Mouse (Mus musculus) brown adipose tissue, adult 24 weeks (tissue): ENCODE results near the gene Drosha. TPM values are rescaled to one million over a fixed set of nuclear protein-coding genes. Genes with fewer than 3 reads are reported as not detected.

ENCODE experiments used
- H3K27ac ChIP-seq: fragments of 200-500 bp; replicated peaks from 2 replicates; pipeline ENCODE4 v1.5.1; 2012; ENCODE audit warnings: low read depth, mild to moderate bottlenecking, low read length
- H3K4me1 ChIP-seq: fragments of 200-500 bp; 2 replicates; pipeline ENCODE4 v1.6.1; 2012; ENCODE audit warnings: low read length, mixed read lengths; ENCODE audit not compliant: control insufficient read depth, insufficient read depth, insufficient read length
- H3K4me3 ChIP-seq: fragments of 200-500 bp; 2 replicates; pipeline ENCODE4 v1.5.1; 2012; ENCODE audit warnings: low read depth, mild to moderate bottlenecking, low read length, moderate library complexity; ENCODE audit not compliant: insufficient read depth
- polyA plus RNA-seq: library from polyadenylated mRNA; stranded (reverse); fragments of >200 nt; gene quantifications from 2 replicates; pipeline ENCODE4 v1.2.4, GENCODE M21; 2012; ENCODE audit not compliant: missing spikeins, insufficient read depth, insufficient read length

The Drosha gene
- polyA plus RNA-seq, 1 experiment, result 15.7 TPM

DNA sequence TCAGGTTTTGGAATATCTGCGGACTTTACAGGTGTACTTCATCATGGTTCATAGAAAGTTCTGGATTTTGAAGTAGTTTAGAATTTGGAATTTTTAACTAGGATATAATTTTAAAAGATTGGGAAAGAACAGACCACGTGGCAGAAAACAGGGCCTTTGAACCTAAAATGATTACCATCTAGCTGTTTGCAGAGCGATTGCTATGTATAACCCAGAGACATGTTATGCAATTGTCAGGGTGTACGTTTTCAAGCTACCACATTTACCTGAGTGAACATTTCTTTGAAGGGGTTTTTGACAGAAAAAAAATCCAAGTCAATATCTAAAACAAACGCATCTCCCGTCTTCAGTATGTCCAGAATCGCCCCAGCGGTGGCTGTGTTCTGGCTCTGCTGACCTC, 7.0 kb upstream of the Drosha start:
- H3K4me1 ChIP-seq, result no peaks in the 10 kb centered on the region
- H3K4me3 ChIP-seq, result no peak overlapping the region
- no peak overlapping the region for H3K27ac ChIP-seq

DNA sequence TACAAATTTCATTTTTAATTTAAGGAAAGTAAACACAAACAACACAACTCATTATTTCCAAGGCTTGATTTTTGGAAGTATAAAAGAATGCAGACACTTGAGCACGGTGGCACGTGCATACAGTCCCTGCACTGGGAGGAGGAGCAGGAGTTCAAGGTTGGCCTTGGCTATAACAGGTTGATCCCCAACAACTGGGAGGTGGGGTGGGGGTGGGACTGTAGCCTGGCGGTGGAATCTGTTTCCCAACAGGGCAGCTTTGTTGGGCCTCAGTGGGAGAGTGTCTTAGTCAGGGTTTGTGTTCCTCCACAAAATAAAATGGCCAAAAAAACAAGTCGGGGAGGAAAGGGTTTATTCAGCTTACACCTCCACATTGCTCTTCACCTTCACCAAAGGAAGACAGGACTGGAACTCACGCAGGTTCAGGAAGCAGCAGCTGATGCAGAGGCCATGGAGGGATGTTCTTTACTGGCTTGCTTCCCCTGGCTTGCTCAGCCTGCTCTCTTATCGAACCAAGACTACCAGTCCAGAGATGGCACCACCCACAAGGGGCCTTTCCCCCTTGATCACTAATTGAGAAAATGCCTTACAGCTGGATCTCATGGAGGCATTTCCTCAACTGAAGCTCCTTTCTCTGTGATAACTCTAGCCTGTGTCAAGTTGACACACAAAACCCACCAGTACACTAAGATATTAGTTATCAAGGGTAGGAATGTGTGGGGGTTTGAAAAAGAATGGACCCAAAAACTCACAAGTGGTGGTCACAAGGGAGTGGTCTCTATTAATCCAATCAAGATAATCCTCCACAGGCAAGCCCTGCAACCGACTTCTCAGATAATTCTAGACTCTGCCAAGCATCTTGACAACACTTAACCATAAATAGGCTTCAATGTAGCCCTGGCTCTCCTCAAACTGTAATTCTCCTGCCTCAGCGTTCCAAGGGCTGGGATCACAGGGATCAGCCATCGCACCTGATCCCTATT, 1.9 kb upstream of the Drosha start:
- Histone ChIP-seq H3K4me3 (no peak overlapping the region), H3K4me1 (peaks cover 5% of the 10 kb centered on the region), H3K27ac (no peak overlapping the region)

DNA sequence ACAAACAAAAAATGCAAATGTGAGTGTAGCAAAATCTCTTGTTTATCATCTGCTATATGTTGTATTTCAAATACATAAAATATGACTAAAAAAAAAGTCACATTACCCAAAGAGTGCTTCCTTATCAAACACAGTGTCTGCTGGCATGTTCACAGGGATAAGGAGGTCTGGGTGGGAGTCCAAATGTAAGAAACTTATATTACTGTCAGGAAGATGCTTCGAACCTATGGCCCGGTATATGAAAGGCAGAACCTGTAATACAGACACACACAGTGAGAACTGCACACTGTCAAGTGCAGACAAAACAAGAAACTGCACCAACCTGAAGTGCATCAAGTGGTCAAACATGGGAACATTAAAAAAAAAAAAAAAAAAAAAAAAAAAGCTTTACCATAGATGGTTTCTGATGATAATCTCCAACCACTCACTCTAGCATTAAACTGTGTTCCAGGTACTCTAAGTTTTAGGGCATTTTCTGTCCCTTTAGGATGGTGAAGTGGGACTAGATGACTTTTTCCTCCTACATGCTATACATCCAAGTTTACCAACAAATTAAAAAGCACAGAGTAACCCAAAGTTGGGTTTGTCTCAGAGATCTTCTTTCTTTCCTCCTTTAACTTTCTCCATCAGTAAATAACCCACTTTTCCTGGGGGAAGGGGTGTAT, 1.0 kb upstream of the Drosha start:
- no peak overlapping the region for H3K27ac ChIP-seq
- H3K4me1 ChIP-seq, result peaks cover 5% of the 10 kb centered on the region
- H3K4me3 ChIP-seq, result peak overlapping the region; percentile 77

DNA sequence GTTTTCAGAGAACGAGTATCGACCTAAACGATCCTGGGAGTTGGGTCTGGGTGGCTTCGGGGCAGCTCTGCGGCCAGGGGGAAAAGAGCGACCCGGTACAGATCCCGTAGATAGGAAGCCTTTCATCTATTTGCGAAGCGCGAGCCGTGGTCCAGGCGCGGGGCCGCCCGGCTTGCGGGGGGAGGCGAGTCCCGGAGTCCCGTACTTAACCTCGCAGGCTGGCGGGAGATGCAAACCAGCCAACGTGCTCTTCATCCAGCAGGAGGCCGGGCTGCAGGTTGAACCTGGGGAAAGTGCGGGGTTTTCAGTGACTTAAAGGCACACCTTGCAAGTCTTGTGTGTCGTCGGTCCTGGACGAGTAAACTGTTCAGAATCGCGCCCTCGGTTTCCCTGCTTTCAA, 350 bp downstream of the Drosha start:
- peak overlapping the region; percentile 78 for H3K4me3 ChIP-seq
- H3K27ac ChIP-seq, result no peak overlapping the region
- H3K4me1 ChIP-seq, result peaks cover 5% of the 10 kb centered on the region

DNA sequence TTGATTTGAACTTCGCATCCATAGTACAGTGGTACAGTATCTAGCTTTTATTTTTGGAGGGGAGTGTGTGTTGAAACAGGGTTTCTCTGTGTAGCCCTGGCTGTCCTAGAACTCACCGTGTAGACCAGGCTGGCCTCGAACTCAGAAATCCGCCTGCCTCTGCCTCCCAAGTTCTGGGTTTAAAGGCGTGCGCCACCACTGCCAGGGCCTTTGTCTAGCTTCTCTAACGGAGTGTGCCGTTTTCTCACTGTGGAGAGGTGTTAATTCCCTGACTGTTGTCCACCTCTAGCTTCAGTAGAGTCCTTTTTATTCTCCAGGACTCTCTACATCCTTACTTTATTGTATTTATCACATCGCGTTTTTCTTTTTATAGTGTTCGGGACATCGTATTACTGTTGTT, 793 bp downstream of the Drosha start:
- peaks cover 5% of the 10 kb centered on the region for H3K4me1 ChIP-seq
- H3K4me3 ChIP-seq, result peak overlapping the region; percentile 78
- no peak overlapping the region for H3K27ac ChIP-seq

DNA sequence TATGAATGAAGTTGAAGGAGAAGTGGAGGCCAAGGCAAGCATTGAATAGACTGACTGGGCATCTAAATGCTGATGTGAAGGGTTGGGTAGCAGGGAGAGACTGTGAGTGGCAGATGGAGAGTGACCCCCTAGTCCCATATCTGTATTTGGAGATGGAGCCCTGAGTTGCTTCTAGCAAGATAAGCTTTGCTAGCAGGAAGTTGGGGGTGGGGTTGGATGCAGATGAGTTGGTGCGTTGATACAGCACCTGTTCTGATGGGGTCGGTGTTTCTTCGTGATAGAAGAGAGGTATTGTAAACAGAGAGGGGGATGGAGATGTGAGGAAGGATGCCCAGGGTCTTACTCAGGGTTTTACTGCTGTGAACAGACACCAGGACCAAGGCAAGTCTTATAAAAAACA, 5.3 kb downstream of the Drosha start:
- Histone ChIP-seq H3K4me1 (peaks cover 5% of the 10 kb centered on the region), H3K4me3 (no peak overlapping the region), H3K27ac (no peak overlapping the region)

DNA sequence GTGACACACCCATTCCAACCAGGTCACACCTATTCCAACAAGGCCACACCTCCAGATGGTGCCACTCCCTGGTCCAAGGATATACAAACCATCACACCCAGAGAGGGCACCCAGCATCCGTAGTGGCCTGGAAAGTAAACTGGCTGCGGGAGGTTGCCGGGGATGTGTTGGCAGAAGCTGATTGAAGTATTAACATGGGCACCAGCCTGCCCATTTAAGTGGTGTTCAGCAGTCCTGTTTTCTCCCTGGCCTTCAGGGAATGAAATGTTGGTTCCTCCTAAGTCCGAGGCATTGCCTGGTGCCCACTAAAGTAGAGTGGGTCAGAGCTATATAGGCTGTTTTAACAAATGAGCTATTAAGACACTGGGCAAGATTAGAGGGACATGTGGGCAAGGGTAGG, 8.0 kb downstream of the Drosha start:
- no peak overlapping the region for H3K27ac ChIP-seq
- no peak overlapping the region for H3K4me3 ChIP-seq
- H3K4me1 ChIP-seq, result no peaks in the 10 kb centered on the region

DNA sequence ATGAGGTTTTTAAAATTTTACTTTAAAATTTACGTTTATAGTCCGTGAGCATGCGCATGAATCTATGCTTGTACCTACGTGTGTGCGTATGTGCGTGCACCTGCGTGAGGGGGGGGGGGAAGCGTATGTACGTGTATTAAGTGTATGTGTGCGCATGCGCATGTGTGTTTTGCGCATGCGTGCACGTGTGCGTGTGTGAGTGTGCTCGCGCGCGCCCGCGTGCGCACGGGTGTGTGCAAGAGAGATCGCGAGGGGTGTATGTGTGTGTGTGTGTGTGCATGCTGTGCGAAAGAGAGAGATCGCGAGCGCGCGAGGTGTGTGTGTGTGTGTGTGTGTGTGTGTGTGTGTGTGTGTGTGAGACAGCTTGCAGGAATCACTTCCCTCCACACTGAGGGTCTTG, 8.8 kb downstream of the Drosha start:
- no peak overlapping the region for H3K27ac ChIP-seq
- no peaks in the 10 kb centered on the region for H3K4me1 ChIP-seq
- H3K4me3 ChIP-seq, result no peak overlapping the region

DNA sequence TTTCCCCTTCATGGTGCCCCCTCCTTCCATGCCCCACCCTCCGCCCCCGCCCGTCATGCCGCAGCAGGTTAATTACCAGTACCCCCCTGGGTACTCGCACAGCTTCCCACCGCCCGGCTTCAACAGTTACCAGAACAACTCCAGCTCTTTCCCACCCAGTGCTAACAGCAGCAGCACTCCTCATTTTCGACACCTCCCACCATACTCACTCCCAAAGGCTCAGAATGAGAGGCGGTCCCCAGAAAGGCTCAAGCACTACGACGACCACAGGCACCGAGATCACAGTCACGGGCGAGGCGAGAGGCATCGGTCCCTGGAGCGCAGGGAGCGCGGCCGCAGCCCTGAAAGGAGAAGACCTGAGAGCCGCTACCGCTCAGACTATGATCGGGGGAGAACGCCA, 9.6 kb downstream of the Drosha start:
- no peak overlapping the region for H3K27ac ChIP-seq
- no peaks in the 10 kb centered on the region for H3K4me1 ChIP-seq
- no peak overlapping the region for H3K4me3 ChIP-seq

DNA sequence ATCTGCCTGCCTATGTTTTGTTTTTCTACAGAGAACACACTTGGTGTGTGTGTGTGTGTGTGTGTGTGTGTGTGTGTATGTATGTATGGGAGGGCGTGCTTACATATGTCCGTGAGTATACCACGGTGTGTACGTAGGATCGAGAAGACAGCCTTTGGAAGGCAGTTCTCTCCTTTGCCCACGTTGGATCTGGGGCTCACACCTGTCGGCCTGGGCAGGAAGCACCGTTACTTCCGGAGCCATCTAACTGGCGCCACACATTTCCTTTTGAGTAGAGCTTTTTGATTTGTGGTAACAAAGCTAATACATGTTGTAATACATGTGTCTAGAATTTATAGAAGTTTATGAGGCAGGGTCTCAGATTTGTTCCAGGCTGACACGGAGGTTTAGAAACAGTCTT, 16.1 kb downstream of the Drosha start:
- Histone ChIP-seq H3K27ac (no peak overlapping the region), H3K4me1 (no peaks in the 10 kb centered on the region), H3K4me3 (no peak overlapping the region)

DNA sequence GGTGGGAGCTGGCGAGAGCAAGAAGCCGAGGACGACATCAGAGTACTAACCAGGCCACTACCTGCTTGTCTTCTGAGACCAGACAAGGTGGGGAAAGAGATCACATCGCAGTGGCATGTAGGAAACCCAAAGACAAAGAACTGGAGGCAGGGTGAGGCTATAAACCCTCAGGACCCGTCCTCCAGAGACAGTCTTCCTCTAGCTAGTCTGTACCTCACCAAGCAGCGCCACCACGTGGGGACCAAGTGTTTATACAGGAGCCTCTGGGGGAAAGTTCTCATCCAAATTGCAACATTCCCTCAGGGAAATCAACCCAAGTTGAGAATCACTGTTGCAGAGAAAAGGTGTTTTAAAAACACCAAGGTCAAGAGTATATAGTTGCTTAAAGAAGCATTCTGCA, 18.2 kb downstream of the Drosha start:
- H3K27ac ChIP-seq, result no peak overlapping the region
- no peak overlapping the region for H3K4me3 ChIP-seq
- H3K4me1 ChIP-seq, result no peaks in the 10 kb centered on the region

DNA sequence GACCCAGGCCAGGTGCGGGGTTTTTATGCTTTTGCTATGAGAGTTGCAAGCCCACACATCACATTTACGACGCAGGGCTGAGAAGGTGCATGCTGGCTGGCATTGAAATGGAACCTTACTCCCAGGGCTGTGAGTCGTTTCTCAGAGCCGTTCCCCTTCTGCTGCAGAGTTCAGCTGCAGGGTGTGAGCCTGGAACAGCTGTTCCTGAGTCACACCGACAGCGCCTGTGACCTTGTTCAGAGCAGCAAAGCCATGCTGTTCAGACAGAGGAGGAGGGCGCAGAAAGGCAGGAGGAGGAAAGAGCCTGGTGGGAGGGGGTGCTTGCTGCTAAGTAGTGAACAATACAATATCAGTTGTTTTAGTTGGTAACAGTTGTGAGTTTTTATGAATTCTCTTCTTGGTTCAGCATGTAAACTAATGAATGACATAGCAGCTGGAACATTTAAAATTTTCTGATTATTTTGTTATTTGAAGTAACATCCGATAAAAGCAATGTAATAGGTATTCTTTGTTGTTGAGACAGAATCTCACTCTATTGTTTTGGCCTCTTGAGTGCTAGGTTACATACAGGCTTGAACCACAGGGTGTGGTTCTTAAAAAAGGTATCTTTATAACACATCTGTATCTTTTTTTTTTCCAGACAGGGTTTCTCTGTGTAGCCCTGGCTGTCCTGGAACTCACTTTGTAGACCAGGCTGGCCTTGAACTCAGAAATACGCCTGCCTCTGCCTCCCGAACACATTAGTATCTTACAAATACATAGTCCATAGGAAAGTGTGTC, 23.8 kb downstream of the Drosha start:
- Histone ChIP-seq H3K27ac (no peak overlapping the region), H3K4me1 (no peaks in the 10 kb centered on the region), H3K4me3 (no peak overlapping the region)

DNA sequence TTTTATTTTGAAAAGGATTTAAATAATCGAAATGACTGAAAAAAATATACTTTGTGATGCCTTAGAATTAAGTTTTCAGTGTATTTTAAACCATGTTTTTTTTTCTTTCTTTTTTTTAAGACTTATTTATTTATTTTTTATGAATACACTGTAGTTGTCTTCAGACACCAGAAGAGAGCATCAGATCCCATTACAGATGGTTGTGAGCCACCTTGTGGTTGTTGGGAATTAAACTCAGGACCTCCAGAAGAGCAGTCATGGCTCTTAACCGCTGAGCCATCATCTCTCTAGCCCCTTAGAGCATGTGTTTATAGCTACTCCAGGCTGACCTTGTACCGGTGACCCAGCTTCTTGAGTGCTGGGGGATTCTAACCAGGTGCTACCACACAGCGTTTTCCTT, 24.8 kb downstream of the Drosha start:
- Histone ChIP-seq H3K4me3 (no peak overlapping the region), H3K4me1 (no peaks in the 10 kb centered on the region), H3K27ac (no peak overlapping the region)

DNA sequence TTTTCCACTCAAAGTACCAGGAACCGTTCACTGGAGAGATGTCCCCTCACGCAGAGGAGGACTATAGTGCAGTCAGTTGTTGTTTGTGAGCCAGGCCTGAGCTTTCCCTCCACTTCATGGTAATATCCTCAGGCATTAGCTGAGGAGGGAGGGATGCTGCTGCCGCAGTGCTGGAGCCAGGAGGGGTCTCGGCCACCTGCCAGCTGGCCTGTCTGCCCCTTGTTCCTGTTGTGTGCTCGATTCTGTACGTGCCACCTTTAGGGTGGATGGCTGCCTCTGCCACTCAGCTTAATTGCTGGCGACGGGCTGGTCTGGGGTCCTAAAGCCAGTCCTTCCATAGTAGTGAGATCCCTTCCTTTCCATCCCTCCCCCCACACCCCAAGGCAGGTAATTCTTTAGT, 28.9 kb downstream of the Drosha start:
- H3K4me3 ChIP-seq, result no peak overlapping the region
- no peak overlapping the region for H3K27ac ChIP-seq
- H3K4me1 ChIP-seq, result no peaks in the 10 kb centered on the region

DNA sequence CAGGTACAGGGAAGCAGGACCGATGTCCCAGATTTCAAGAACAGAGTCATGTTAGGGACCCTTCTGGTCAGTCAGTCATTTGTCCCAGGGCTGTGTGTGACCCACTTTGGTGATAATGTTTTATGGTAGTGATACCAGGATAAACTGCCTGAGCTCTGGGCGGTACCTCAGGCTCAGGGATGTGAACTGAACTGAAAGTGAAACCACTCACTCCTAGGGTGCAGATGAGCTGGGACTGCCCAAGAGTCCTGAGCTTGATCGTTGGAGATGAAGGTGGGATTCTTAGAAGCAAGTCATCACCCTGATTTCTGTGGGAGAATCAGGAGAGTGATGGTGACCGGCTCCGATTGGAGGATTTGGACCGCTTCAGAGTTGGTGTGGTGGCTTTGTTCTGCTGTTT, 32.2 kb downstream of the Drosha start:
- Histone ChIP-seq H3K4me1 (no peaks in the 10 kb centered on the region), H3K4me3 (no peak overlapping the region), H3K27ac (no peak overlapping the region)
